Mouse (Mus musculus) embryonic fibroblast, embryonic 13.5 days (primary cell): ENCODE data around the gene Vezt.

Experiments used
- CTCF ChIP-seq: IDR thresholded peaks from 2 replicates; pipeline ENCODE4 v1.5.1; 2011; ENCODE audit warnings: mild to moderate bottlenecking, control low read depth, low read length, moderate library complexity, borderline replicate concordance; ENCODE audit not compliant: insufficient read depth
- POLR2A ChIP-seq: IDR thresholded peaks from 2 replicates; pipeline ENCODE4 v1.6.1; 2011; ENCODE audit warnings: low read depth, mild to moderate bottlenecking, control low read depth, low read length, moderate library complexity

DNA sequence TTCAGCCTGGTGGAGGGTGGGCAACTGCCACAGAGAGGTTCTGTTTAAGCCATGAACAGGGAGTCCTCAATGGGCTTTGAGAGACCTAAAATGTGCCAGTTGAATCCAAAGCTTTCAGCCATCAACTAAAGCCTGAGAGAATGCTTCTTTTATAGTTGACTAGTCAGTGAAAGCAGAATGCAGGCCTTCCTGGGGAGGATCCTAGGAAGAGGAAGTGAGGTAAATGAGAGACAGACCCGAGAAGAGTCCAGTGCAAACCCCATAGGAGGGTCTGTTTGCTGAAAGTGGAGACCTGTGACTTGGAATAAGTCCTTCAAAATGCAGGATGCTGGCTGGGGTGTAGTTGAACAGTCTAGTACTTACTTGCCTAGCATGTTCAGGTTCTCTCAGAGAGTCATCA, 11.4 kb upstream of the Vezt start:
- TF ChIP-seq CTCF: no peak
- TF ChIP-seq POLR2A: no peak
